Mouse (Mus musculus) cerebellum, adult 2 months (tissue): ENCODE data around the gene Notch1.

Experiments
- CTCF ChIP-seq: fragments of 200-500 bp; IDR thresholded peaks from 2 replicates; pipeline ENCODE4 v1.5.1; 2011; ENCODE audit warnings: low read depth, mild to moderate bottlenecking, control low read depth, low read length, moderate library complexity, borderline replicate concordance; ENCODE audit not compliant: insufficient read depth
- POLR2A ChIP-seq: fragments of 200-500 bp; IDR thresholded peaks from 2 replicates; pipeline ENCODE4 v1.6.1; 2011; ENCODE audit warnings: low read length, control low read depth, borderline replicate concordance; ENCODE audit not compliant: insufficient read depth

GRCm38 (mm10) chr2:26459478-26459877, 57.0 kb downstream of the Notch1 start:
- no peak for TF ChIP-seq CTCF
- no peak for TF ChIP-seq POLR2A
